Mouse (Mus musculus): ENCODE measurements around the gene 2010111I01Rik.

Gene 2010111I01Rik

DNA sequence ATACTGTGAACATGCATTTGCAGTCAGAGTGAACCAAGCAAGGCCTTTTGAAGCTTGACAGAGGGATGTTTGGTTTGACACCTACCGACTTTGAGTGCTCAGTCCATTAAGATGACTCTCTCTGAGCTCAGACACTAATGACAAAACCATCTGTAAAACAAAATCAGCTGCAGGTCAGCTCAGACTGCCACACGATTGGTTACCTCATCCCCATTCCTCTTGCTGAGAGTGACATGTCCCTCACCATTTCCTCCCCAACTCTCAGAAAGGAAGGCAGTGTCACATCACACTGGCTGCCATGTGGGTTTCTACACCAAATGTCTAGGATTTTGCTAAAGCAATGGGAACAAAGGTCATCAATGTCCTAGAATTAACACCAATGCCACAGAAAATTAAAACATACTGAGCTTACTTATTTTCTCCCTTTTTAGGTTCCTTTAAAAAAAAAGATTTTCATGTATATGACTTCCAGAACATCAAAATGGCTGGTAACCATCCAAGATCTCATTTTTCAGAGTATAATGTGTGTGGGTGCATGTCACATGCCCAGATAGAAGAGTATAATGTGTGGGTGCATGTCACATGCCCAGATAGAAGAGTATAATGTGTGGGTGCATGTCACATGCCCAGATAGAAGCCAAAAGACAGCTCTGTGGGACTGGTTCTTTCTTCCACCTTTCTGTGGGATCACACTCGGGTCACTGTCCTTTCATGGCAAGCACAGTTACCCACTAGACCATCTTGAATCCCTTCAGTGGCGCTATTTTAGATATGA is 395.6 kb downstream of the 2010111I01Rik start:
- DNase-seq: no peak

DNA sequence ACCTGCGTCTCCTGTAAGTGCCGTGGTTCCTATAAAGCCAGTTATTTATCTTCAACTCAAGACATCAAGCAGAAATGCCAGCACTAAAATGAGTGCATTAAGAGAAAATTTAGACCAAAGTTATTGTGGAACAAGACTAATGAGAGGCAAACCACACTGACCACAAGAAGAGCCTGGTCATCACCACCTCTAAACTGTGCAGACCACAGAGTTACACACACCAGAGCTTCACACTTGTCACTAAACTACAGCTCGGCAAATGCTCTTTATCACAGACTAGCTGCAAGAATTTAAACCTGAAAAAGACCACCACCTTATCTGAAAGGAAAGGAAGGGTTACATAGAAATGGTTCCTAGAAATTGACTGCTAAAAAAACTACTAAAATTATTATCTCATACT is 397.1 kb downstream of the 2010111I01Rik start:
- no peak for DNase-seq

DNA sequence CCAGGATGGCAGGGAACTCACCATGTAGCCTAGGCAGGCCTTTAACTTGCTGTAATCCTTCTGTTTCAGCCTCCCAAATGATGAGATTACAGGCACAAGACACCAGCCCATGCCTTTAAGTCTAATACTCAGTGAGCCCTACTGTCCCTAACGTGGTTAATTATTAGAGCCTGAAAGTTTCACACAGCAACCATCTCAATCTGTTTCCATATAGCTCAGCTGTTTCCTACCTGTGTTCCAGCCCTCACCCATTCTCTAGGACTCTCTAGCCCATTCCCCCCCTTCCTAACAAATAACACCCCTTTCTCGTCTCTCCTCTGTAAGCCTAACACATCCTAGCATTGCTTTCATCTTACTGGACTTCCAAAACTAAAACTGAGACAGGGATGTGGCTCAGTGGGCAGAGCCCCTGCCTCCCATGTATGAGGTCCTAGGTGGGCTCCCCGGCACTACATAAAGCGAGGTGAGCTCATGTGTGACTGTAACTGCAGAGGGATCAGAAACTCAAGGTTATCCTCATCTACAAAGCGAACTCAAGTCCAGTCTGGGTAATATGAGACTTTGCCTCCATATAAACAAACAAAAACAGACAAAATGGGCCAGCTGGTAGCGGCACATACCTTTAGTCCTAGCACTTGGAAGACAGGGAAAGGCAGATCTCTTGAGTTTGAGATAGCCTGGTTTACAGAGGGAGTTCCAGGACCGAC is 408.9 kb downstream of the 2010111I01Rik start:
- peak in 1 of 2 experiments; percentile 54 for DNase-seq
